Mouse (Mus musculus) MEL (cell line): ENCODE measurements around the gene Hes2.

Source experiments
- RCOR1 ChIP-seq: IDR thresholded peaks from 2 replicates; pipeline ENCODE4 v1.6.1; 2012; ENCODE audit warnings: low read depth, mild to moderate bottlenecking, inconsistent platforms, low read length, improper control_type of control experiment
- TCF12 ChIP-seq: IDR thresholded peaks from 2 replicates; pipeline ENCODE4 v1.6.1; 2014; ENCODE audit warnings: low read depth, mild to moderate bottlenecking, inconsistent platforms, low read length, improper control_type of control experiment, moderate library complexity

- TF ChIP-seq RCOR1 (no peak), TCF12 (no peak)
These were observed 22.4 kb upstream of the Hes2 start for GRCm38 (mm10) chr4:152136112-152136875.
